In the genomic region with DNA sequence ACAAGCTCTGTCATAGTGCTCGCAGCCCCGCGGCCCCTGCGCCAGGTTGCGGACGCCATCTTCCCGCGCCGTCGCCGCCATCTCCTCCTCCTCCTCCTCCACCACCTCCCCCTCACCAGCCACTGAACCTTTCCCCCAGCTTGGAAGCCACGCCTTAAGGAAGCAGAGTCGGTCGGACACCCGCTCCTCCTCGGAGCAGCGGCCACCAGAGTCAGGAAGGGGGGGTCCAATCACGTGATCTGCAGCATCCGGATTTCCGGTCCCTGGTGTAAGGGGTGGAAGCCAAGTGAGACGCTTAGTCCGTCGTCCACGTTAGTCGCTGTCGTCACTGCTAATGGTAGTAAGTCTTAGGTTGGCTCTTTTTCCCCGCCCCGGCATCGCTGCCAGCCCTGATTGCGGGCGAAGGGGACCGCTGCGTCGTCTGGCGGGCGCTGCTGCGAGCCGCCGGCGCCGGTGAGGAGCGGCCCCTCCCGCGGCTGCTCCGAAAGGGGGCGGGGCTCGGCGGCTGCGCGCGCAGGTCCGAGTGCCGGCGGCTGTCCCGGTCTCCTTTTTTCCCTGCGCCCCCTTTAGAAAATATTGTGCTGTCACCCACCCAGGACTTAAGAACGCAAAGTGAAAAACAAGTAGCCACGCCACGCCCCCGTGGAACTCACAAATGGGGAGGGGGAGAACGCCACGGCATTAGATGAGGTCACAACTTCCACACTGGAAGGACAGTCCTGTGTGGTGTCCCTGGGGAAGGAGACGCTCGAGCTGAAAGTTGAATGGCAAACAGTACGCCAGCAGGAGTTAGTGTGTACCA, we compare ENCODE assay signal across 8 mouse cellular contexts. TPM values are rescaled to one million over a fixed set of nuclear protein-coding genes. Genes with fewer than 3 reads are reported as not detected.
DNase-seq lines count a peak whose midpoint lies in the region; ATAC-seq and TF ChIP-seq lines count a peak whose summit lies in the region.

A gene (minus strand): TSS at position 430 of the 802 bp plus-strand sequence.

- in situ Hi-C loops in ES-E14 (cut with MboI; ENCODE audit: low sequenced_read_pairs in 2 of 2, unreplicated experiment in 2 of 2) = no loop called here

- peak within 1 kb of the TSS; percentile 60 for H3K4me2 ChIP-seq in forebrain, embryonic 15.5 days (replicated peaks)

- under 1% methylated on average over 65 of the region's 65 CpGs for WGBS in forebrain, embryonic 15.5 days
- WGBS in lung, adult 2 months = under 1% methylated on average over 65 of the region's 65 CpGs

- ATAC-seq in forebrain, embryonic 15.5 days (replicated peaks) = peak; percentile 98
- ATAC-seq in neutrophil, adult 5-6 weeks (ENCODE audit: extremely low read depth, insufficient number of reproducible peaks, low FRiP score, poor library complexity, severe bottlenecking) = peak; percentile 66

- peak; percentile 94 for DNase-seq in ES-E14 (ENCODE audit: low read depth, low spot score)
- DNase-seq in cerebellum, adult 11-12 months = peak; percentile 96
- peak; percentile 93 for DNase-seq in heart, postnatal 25 days (ENCODE audit: low spot score)
- DNase-seq in layer of hippocampus, adult 18-20 months (ENCODE audit: low spot score in 2 of 2) = peak; percentile 84 to 93
- DNase-seq in lung, adult 2 months = peak; percentile 94
- peak; percentile 90 to 95 for DNase-seq in thymus, adult 18-20 months

- peaks cover 2% of the 10 kb centered on the region; the same call in 1 of the 2 replicates for H3K36me3 ChIP-seq in ES-E14 (ENCODE audit: control insufficient read depth, insufficient read depth, low read length, poor library complexity, severe bottlenecking)
- no peaks in the 10 kb centered on the region for H3K36me3 ChIP-seq in forebrain, embryonic 15.5 days

- H3K9ac ChIP-seq in ES-E14 (ENCODE audit: insufficient read depth, low read depth, low read length, poor library complexity, severe bottlenecking) = peak within 1 kb of the TSS; percentile 98
- peak within 1 kb of the TSS; percentile 79 for H3K9ac ChIP-seq in forebrain, embryonic 15.5 days (replicated peaks)

- intact Hi-C loops in heart, postnatal 25 days (cut with DNase I) = loop anchor here (5.0 kb wide), 2 partner anchors 79 to 154 kb away; a partner anchor contains a TSS

- no peak for TF ChIP-seq CTCF in lung, adult 2 months (IDR thresholded peaks at IDR 0.05; ENCODE audit: insufficient read depth, low read length)

- H3K4me1 ChIP-seq in ES-E14 (ENCODE audit: control insufficient read depth in 2 of 2, insufficient read depth in 2 of 2, low read length in 2 of 2, poor library complexity in 1 of 2) = no peaks in the 10 kb centered on the region
- peaks cover 37% of the 10 kb centered on the region for H3K4me1 ChIP-seq in forebrain, embryonic 15.5 days
- H3K4me1 ChIP-seq in lung, adult 2 months (ENCODE audit: control insufficient read depth, insufficient read depth, low read length) = peaks cover 12% of the 10 kb centered on the region

- peak; percentile 77; the same call in 1 of the 2 replicates for TF ChIP-seq POLR2A in lung, adult 2 months (IDR thresholded peaks at IDR 0.05; ENCODE audit: borderline replicate concordance, extremely low read depth, low read depth, low read length)

- no peaks in the 10 kb centered on the region for H3K9me3 ChIP-seq in ES-E14 (ENCODE audit: control insufficient read depth, insufficient read depth, low read depth, low read length)
- H3K9me3 ChIP-seq in forebrain, embryonic 15.5 days = no peaks in the 10 kb centered on the region

- peak within 1 kb of the TSS; percentile 94 to 95 for H3K4me3 ChIP-seq in ES-E14 (ENCODE audit: insufficient read depth in 1 of 2, low read depth in 1 of 2, low read length in 2 of 2, poor library complexity in 1 of 2, severe bottlenecking in 1 of 2)
- H3K4me3 ChIP-seq in forebrain, embryonic 15.5 days = peak within 1 kb of the TSS; percentile 82
- peak within 1 kb of the TSS; percentile 95 for H3K4me3 ChIP-seq in lung, adult 2 months (replicated peaks; ENCODE audit: extremely low read depth, low read depth, low read length)

- peak within 1 kb of the TSS; percentile 94 for H3K27ac ChIP-seq in ES-E14 (ENCODE audit: insufficient read depth, low read depth, low read length, poor library complexity, severe bottlenecking)
- peak within 1 kb of the TSS; percentile 100 for H3K27ac ChIP-seq in forebrain, embryonic 15.5 days (replicated peaks)

- H3K27me3 ChIP-seq in forebrain, embryonic 15.5 days = no peaks in the 10 kb centered on the region

TF ChIP-seq in ES-E14, 5 proteins besides CTCF, POLR2A, EP300 and RAD21:
- peak; percentile 34; the same call in 1 of the 2 replicates for TF ChIP-seq HCFC1 (IDR thresholded peaks at IDR 0.05; ENCODE audit: borderline replicate concordance, insufficient read depth, low read length)
- no peak for TF ChIP-seq MAFK (IDR thresholded peaks at IDR 0.05; ENCODE audit: insufficient read depth, low read depth, low read length)
- TF ChIP-seq ZC3H11A (IDR thresholded peaks at IDR 0.05; ENCODE audit: borderline replicate concordance, low read depth, low read length) = no peak
- no peak for TF ChIP-seq ZNF384 (IDR thresholded peaks at IDR 0.05; ENCODE audit: low read depth, low read length)
- no peak for TF ChIP-seq CHD2 (IDR thresholded peaks at IDR 0.05; ENCODE audit: low read depth, low read length)
TF ChIP-seq in ES-E14: peak in this region for 1.

RNA-seq across cellular contexts. Expression of the gene that starts here (rescaled TPM):
- total RNA-seq in ES-E14 (2012; rRNA removed) = 26.3 and 31.6 TPM in 2 replicates
- polyA plus RNA-seq in forebrain, embryonic 15.5 days (2015; fragmentation: Nextera tagmentation; extraction: Ambion mirVana) = 70.6 and 74.0 TPM in 2 replicates
- 10 to 100 TPM; 28.2 to 32.4 TPM for total RNA-seq in heart, postnatal 25 days (2021)
- total RNA-seq in layer of hippocampus, adult 18-20 months (2021) = 10 to 100 TPM; 50.2 to 52.5 TPM
- 17.2 and 25.5 TPM in 2 replicates for polyA plus RNA-seq in lung, adult 2 months (2012; rRNA removed)
- 157 and 163 TPM in 2 replicates for total RNA-seq in neutrophil, adult 5-6 weeks (2017)

Comparison
In these comparisons a context has a peak if more than half of its experiments do, and no peak if none do; other contexts are left out.
1. Peak in every context shown above with its lines: DNase-seq, ATAC-seq, H3K4me3 ChIP-seq and H3K27ac ChIP-seq.